Mouse (Mus musculus): Measurements from ENCODE around the gene Rybp. TPM values are rescaled to one million over a fixed set of nuclear protein-coding genes. Genes with fewer than 3 reads are reported as not detected.

Gene Rybp
- total RNA-seq, 4 experiments from 2014 or later, result 22.0 to 31.9 (median 28.6) TPM

GRCm38 (mm10) chr6:100188883-100189743, 98.2 kb downstream of the Rybp start:
- DNase-seq, result no peak

- DNase-seq, result no peak
These were observed 99.5 kb downstream of the Rybp start for GRCm38 (mm10) chr6:100187821-100188220.

DNA sequence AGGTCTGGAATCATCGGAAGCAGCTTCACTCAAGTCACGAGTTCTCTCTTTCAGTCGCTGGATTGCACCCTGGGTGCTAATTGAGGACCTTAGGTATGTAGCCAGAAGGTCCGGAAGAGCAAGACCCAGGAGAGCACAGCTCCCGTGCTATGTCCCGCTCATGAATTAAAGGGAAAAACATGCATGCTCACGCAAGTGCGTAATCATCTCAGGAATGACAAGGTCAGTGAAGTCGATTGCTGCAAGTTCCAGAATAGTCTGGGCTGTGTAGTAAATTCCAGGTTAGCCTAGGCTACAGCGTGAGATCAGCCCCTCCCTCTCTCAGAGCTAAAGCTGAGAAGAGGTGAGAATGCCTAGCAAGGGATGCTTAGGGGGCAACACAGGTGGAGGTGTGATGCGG, 100.5 kb downstream of the Rybp start:
- DNase-seq, result no peak

- DNase-seq, result no peak
These were observed 101.8 kb downstream of the Rybp start for GRCm38 (mm10) chr6:100185524-100185923.

DNA sequence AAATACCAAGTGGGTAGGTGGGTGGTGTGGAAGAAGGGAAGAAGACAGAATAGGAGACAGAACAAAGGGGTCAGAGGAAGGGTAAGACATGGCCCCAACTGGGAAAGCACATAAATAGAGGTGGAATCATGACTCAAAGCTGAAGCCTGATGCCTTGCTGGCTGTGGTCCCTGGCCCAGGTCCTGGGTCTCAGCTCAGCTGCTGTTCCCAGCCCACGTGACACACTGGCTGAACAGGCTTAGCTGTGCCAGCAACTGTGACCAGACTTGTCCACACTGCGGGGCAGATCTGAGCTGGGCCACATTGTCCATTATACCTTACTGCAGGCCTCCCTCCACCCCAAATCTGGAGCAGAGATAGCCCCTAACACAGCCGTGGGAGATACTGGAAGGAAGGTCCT, 103.9 kb downstream of the Rybp start:
- DNase-seq, result no peak

- DNase-seq, result no peak
These were observed 106.4 kb downstream of the Rybp start for GRCm38 (mm10) chr6:100180883-100181262.

DNA sequence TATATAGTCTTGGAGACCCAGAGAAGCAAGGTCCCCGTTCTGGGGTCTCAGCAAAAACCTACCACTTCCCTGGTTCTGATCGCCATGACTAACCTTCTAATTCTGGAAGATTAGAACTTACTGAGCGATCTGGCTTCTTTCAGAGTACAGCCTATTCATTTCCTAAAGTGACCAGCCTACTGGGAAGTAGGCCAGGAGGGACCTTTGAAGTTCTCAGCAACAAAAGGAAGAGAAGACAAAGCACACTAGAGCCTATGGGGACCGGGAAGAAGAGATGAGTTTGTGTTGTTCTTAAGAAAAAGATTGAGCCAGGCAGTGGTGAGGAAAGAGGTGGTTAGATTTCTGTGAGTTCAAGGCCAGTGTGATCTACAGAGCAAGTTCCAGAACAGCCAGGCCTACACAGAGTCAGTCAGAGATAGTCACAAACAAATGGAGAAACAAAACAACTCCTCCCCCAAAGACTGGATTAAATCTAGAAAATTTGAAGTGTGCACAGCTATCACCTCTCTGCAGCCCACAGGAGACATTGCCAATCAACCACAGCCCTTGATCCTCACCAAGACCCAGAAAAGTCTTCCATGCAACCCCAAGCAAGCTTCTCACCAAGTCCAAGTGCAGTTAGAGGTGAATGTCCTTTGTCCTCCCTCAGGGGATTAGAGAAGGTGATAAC, 106.9 kb downstream of the Rybp start:
- no peak for DNase-seq

- no peak for DNase-seq
These were observed 108.5 kb downstream of the Rybp start for GRCm38 (mm10) chr6:100178830-100179229.
